ENCODE assay signal across 13 mouse cellular contexts in genomic region chr4:97733392-97733791, GRCm38 (mm10). TPM values are rescaled to one million over a fixed set of nuclear protein-coding genes. Genes with fewer than 3 reads are reported as not detected.
"Had no signal": no experiment of that assay in that cellular context is flagged by ENCODE, and none has a peak within 500 bp of the region (broad histone marks: within the 10 kb centered on the region; RNA-seq: fewer than 3 reads in every experiment).

No protein-coding gene starts in this region.

- ATAC-seq: midbrain, embryonic 16.5 days had no signal

- DNase-seq: lung, adult 18-20 months; lung, embryonic 14.5 days; lung, postnatal 10 days; lung, postnatal 4 days; midbrain, embryonic 14.5 days; retina, postnatal 1 day; right cerebral cortex, adult 18-20 months; right cerebral cortex, postnatal 25 days; thymus, adult 2 months; thymus, postnatal 25 days; thymus, postnatal 4 days had no signal

RNA-seq across cellular contexts. Expression of gene E130114P18Rik, which starts 44.5 kb away (rescaled TPM):
- total RNA-seq: megakaryocyte-erythroid progenitor cell, adult 5-6 weeks had no signal
